Mouse (Mus musculus): ENCODE data around the gene Rnf144b. TPM values are rescaled to one million over a fixed set of nuclear protein-coding genes. Genes with fewer than 3 reads are reported as not detected.
A peak's percentile ranks its signal among the peaks of the same experiment; 100 is the strongest.

Rnf144b gene
- 0.84 and 1.0 TPM in 2 replicates for polyA plus RNA-seq (2016; fragmentation: Nextera tagmentation; extraction: Ambion mirVana)

DNA sequence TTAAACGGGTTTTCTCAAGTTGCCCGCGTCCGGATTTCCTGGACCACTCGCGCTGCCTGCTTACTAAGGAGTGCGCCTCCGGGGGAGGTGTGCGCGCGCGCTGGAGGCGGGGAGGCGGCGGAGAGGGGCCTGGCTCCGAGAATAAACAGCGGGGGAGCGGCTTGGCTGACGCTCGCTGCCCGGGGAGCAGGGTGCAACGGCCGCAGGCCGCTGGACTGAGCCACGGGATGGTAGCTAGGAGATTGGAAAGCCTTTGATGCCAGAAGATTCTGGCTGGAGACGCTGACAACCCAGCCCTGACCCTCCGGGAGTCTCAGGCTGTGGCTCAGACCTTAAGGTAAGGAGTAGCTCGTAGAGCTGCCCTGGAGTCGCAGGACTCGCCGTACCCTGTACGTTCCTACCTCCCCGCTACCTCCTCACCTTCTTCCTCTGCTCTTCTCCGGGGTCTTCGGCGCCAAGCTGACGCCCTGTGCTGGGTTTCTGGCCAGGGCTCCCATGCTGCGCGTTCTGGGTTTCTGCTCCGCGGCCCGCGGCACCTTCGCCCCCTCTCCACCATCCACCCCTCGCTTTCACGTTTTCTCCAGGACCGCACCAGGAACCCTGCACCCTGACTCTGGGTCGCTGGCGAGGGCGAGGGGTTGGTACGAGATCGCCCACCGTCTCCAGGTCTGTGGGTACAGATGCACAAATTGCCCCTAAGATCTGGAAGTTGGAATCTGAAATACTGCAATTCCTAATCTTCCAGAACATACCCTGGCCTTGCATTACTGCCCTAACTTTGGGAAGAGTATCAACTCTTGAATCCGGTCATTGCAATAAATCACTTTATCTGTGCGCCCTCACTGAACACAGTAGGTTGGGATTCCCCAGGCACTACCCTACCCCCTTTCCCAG lies at the start of gene Rnf144b:
Rnf144b (plus strand) TSS at position 120 of the 894 bp plus-strand sequence.
- Histone ChIP-seq H3K27me3 (replicated peaks) (peaks cover 16% of the 10 kb centered on the region), H3K36me3 (no peaks in the 10 kb centered on the region), H3K9ac (peak within 1 kb of the TSS; percentile 56; the same call in 1 of the 2 replicates), H3K4me1 (peaks cover 15% of the 10 kb centered on the region), H3K27ac (no peak within 1 kb of the TSS), H3K4me3 (peak within 1 kb of the TSS; percentile 49), H3K4me2 (replicated peaks) (peak within 1 kb of the TSS; percentile 99), H3K9me3 (no peaks in the 10 kb centered on the region)
- ATAC-seq (ENCODE audit: low FRiP score, low read depth) = no peak
- under 1% methylated on average over 55 of the region's 55 CpGs for WGBS

DNA sequence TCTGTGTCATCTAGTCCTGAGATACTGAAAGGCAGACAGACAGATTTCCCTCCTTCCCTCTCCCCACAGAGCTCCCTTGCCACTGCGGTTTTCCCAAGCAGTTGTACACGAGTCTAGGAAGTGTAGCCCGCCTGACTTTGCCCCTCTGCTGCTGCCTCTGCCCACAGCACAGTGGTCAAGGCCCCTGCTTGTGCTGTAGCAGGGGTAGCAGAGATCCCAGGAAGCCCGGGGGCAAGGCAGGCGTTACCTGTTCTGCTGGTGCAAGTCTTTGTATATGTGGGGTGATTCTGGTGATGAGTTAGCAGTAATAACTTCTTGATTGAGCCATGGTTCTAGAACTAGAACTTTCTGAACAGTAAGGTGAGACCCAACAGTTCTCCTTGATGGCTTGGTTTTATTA lies 46.3 kb upstream of the Rnf144b start:
- H3K27ac ChIP-seq = no peak overlapping the region
- H3K9ac ChIP-seq = no peak overlapping the region
- no peaks in the 10 kb centered on the region for H3K4me1 ChIP-seq
- no peak overlapping the region for H3K4me3 ChIP-seq
- 84% methylated on average over 5 of the region's 5 CpGs for WGBS
- no peak overlapping the region for H3K4me2 ChIP-seq (replicated peaks)
- no peak for ATAC-seq (ENCODE audit: low FRiP score, low read depth)
- no peaks in the 10 kb centered on the region for H3K27me3 ChIP-seq (replicated peaks)
- peaks cover 71% of the 10 kb centered on the region for H3K36me3 ChIP-seq
- H3K9me3 ChIP-seq = no peaks in the 10 kb centered on the region

DNA sequence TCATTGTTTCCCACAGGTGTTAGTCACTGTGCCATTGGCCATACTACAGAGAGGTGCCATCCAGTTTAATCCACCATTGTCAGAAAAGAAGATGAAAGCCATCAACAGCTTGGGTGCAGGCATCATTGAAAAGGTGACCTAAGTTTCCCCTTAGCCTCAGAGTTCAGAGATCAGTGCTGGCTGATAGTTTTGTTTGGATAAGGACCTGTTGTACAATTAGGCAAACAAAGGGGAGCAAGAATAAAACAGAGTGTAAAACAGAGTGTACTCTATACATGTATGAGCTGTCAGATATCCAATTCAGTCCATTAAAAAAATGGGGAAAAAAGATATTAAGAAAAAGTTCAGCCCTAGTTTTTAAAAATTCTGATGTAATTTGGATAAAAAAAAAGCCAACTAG lies 45.1 kb upstream of the Rnf144b start:
- Histone ChIP-seq H3K4me2 (replicated peaks) (no peak overlapping the region), H3K36me3 (peaks cover 71% of the 10 kb centered on the region), H3K9ac (no peak overlapping the region), H3K27me3 (replicated peaks) (no peaks in the 10 kb centered on the region), H3K4me3 (no peak overlapping the region), H3K4me1 (no peaks in the 10 kb centered on the region), H3K27ac (no peak overlapping the region), H3K9me3 (no peaks in the 10 kb centered on the region)
- ATAC-seq (ENCODE audit: low FRiP score, low read depth) = no peak

DNA sequence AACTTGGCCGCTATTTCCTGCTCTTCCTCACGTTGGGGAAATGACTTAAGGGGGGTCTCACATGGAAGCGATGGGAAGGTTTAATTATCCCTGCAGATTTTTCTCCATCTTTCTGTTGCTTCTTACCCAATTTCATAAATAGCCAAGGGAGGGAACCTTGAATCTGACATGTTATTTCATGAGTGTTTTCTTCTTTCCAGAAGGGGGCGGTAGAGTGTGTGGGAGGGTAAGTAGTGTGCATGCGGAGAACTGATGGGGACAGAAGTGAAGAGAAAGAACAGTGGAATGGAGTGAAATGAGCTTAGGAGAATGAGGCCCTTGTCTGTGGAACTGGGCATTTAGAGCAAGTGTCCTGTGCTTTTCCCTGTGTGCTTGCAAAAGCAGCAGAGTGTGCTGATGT lies 43.7 kb upstream of the Rnf144b start:
- Histone ChIP-seq H3K4me3 (no peak overlapping the region), H3K36me3 (peaks cover 63% of the 10 kb centered on the region), H3K4me2 (replicated peaks) (no peak overlapping the region), H3K9me3 (no peaks in the 10 kb centered on the region), H3K9ac (no peak overlapping the region), H3K4me1 (no peaks in the 10 kb centered on the region), H3K27ac (no peak overlapping the region), H3K27me3 (replicated peaks) (no peaks in the 10 kb centered on the region)
- no peak for ATAC-seq (ENCODE audit: low FRiP score, low read depth)
- WGBS = 74% methylated on average over 5 of the region's 5 CpGs

DNA sequence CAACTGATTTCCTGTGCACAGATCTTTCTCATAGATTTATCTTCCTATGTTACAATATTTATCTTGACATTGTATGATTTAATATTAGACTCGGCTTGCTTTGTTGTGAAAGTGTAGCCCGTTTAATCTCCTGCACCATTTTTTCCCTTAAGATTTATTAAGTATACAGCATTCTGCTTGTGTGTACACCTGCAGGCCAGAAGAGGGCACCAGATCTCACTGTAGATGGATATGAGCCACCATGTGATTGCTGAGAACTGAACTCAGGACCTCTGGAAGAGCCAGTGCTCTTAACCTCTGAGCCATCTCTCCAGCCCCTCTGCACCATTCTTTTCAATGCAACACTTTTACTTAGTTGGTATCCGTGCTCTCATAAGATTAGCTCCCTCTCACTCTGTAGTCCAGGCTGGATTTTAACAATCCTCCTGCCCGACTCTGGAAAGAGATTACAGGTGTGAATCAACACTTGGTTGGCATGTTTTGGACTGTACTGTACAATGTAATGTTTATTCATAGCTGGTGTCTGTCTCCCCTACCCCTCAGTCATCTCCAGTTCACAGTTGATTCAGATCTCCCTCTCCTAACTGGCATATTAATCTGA lies 41.5 kb upstream of the Rnf144b start:
- Histone ChIP-seq H3K4me3 (no peak overlapping the region), H3K9ac (no peak overlapping the region), H3K4me2 (replicated peaks) (no peak overlapping the region), H3K27ac (no peak overlapping the region), H3K9me3 (no peaks in the 10 kb centered on the region), H3K27me3 (replicated peaks) (no peaks in the 10 kb centered on the region), H3K4me1 (no peaks in the 10 kb centered on the region), H3K36me3 (peaks cover 57% of the 10 kb centered on the region)
- no peak for ATAC-seq (ENCODE audit: low FRiP score, low read depth)
- 90% methylated on average over 4 of the region's 4 CpGs for WGBS

DNA sequence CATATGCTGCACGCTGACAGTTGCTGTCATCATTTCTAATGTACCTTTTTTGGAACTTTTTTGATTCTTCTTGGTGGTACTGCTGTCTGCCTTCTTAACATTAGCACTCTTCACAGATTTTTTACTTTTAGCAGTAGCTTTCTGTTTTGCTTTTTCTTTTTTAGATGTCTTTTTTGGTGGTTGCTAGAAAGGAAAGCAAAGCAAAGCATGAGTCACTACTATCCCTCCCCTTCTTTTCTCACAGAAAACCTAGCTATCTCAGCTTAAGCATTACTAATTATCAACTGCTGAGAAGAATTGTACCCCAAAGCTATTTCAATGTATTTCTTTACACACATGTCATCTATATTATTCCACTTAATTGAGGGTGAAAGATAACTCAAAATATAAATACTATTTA lies 34.0 kb upstream of the Rnf144b start:
- no peaks in the 10 kb centered on the region for H3K27me3 ChIP-seq (replicated peaks)
- H3K4me1 ChIP-seq = no peaks in the 10 kb centered on the region
- H3K9me3 ChIP-seq = no peaks in the 10 kb centered on the region
- no peak overlapping the region for H3K27ac ChIP-seq
- 94% methylated on average over 1 of the region's 1 CpGs for WGBS
- H3K4me3 ChIP-seq = no peak overlapping the region
- H3K36me3 ChIP-seq = peaks cover 36% of the 10 kb centered on the region
- no peak overlapping the region for H3K4me2 ChIP-seq (replicated peaks)
- no peak for ATAC-seq (ENCODE audit: low FRiP score, low read depth)
- no peak overlapping the region for H3K9ac ChIP-seq

DNA sequence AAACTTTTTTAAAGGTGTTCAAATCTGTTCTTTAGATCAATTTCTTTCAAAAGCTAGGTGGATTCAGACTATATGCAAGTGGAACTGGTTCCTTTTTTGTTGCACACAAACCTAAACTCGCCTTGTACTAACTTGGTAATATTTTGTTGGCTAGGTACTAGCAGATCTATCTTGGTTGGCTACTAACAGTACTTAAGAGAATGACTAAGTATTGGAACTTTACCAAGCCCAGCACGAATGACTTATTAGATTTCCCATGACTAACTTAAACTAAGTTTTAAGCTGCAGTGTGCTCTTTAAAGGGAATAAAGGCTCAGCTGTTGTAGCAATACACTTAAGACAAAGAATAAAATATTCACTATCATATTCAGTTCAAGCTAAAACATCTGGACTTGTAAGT lies 33.2 kb upstream of the Rnf144b start:
- Histone ChIP-seq H3K4me1 (no peaks in the 10 kb centered on the region), H3K4me2 (replicated peaks) (no peak overlapping the region), H3K27ac (no peak overlapping the region), H3K27me3 (replicated peaks) (no peaks in the 10 kb centered on the region), H3K4me3 (no peak overlapping the region), H3K36me3 (peaks cover 42% of the 10 kb centered on the region), H3K9ac (no peak overlapping the region), H3K9me3 (no peaks in the 10 kb centered on the region)
- 89% methylated on average over 2 of the region's 2 CpGs for WGBS
- ATAC-seq (ENCODE audit: low FRiP score, low read depth) = no peak

DNA sequence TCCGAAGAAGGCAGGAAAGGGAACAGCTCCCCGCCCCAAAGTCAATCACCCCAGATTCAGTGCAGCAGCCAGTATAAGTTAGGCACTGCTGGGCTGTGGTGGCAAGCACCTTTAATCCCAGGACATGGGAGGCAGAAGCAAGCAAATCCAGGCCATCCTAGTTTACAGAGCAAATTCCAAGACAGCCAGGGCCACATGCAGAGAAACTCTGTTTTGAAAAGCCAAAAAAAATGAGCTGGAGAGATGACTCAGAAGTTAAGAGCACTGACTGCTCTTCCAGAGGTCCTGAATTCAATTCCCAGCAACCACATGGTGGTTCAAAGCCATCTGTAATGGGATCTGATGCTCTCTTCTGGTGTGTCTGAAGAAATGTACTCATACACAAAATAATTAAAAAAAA lies 28.7 kb upstream of the Rnf144b start:
- peaks cover 54% of the 10 kb centered on the region for H3K36me3 ChIP-seq
- no peak overlapping the region for H3K4me3 ChIP-seq
- WGBS = 87% methylated on average over 2 of the region's 2 CpGs
- no peak overlapping the region for H3K9ac ChIP-seq
- H3K9me3 ChIP-seq = no peaks in the 10 kb centered on the region
- no peaks in the 10 kb centered on the region for H3K4me1 ChIP-seq
- H3K4me2 ChIP-seq (replicated peaks) = no peak overlapping the region
- H3K27me3 ChIP-seq (replicated peaks) = no peaks in the 10 kb centered on the region
- H3K27ac ChIP-seq = no peak overlapping the region
- no peak for ATAC-seq (ENCODE audit: low FRiP score, low read depth)

DNA sequence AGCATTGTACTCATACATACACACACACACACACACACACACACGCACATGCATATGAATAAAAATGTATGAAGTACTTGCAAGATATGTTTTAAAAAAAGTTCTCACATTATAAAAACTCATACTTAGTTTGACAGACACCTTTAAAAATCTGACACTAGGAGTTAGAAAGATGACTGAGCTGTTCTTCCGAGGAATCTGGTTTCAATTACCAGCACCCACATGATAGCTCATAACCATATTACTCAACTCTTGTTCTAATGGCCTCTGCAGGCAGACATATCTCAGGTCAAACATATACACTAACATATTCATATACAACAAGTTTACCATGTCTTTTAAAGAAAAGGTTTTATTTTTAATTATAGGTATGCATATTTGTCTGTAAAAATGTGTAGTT lies 25.9 kb upstream of the Rnf144b start:
- WGBS = 89% methylated on average over 2 of the region's 2 CpGs
- ATAC-seq (ENCODE audit: low FRiP score, low read depth) = no peak
- Histone ChIP-seq H3K9me3 (no peaks in the 10 kb centered on the region), H3K27ac (no peak overlapping the region), H3K27me3 (replicated peaks) (no peaks in the 10 kb centered on the region), H3K4me3 (no peak overlapping the region), H3K9ac (no peak overlapping the region), H3K4me1 (no peaks in the 10 kb centered on the region), H3K36me3 (peaks cover 55% of the 10 kb centered on the region), H3K4me2 (replicated peaks) (no peak overlapping the region)

DNA sequence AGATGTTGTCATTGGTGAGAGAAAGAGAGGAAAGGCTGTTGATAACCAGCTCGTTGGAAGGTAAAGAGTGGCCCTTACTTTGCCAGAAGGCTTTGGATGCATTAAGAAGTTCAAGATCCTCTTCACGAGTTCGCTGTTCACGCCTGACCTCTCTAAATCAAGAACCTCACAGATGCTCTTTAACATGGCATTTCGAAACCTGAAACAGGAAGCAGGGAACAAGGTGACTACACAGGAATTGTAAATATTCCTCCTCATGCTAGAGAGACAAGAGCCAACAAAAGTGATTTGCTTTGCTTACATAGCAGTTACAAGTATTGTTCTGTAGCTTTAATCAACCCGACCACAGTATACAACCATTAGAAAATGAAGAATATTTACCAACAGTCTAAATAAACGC lies 23.2 kb upstream of the Rnf144b start:
- 81% methylated on average over 7 of the region's 7 CpGs for WGBS
- no peak for ATAC-seq (ENCODE audit: low FRiP score, low read depth)
- H3K27ac ChIP-seq = no peak overlapping the region
- H3K4me3 ChIP-seq = no peak overlapping the region
- no peaks in the 10 kb centered on the region for H3K27me3 ChIP-seq (replicated peaks)
- H3K9me3 ChIP-seq = no peaks in the 10 kb centered on the region
- H3K4me1 ChIP-seq = peaks cover 14% of the 10 kb centered on the region
- no peak overlapping the region for H3K4me2 ChIP-seq (replicated peaks)
- peaks cover 45% of the 10 kb centered on the region for H3K36me3 ChIP-seq
- no peak overlapping the region for H3K9ac ChIP-seq

DNA sequence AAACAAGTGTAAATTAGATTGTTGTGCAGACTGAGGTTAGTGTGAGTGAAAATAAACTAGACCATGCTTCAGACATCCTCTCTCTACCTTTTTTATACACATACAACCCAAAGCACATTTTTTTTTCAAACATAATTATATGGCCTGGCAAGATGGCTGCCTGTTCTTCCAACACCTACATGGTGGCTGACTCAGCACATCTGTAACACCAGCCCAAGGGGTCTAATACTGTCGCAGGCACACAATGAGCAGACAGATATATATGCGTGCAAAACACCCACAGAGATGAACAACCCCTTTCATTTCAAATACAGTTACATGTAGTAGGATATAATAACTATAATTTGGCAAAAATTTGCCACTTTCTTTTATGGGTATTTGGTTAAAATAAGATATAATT lies 21.9 kb upstream of the Rnf144b start:
- Histone ChIP-seq H3K9ac (no peak overlapping the region), H3K4me1 (peaks cover 15% of the 10 kb centered on the region), H3K36me3 (peaks cover 34% of the 10 kb centered on the region), H3K27ac (no peak overlapping the region), H3K9me3 (no peaks in the 10 kb centered on the region), H3K4me2 (replicated peaks) (no peak overlapping the region), H3K4me3 (no peak overlapping the region), H3K27me3 (replicated peaks) (no peaks in the 10 kb centered on the region)
- ATAC-seq (ENCODE audit: low FRiP score, low read depth) = no peak
- 89% methylated on average over 2 of the region's 2 CpGs for WGBS

DNA sequence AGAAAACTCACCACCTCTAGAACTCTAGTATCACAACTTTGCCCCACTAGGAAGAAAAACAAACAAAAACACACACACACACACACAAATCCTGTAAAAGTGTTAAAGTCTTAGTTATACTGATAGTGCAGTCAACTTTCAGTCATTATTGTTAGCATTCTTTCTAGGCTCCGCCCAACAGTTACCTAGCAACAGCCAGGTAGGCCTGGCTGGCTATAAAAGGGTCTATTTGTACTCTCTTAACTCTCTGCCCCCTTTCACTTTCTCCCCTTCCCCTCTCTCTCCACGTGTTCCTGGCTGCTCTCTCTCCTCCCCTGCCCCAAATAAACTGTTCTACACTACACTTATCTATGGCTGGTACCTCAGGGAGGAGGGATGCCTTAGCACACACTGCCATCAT lies 18.3 kb upstream of the Rnf144b start:
- Histone ChIP-seq H3K9ac (peak overlapping the region; percentile 26; the same call in 1 of the 2 replicates), H3K27me3 (replicated peaks) (no peaks in the 10 kb centered on the region), H3K9me3 (no peaks in the 10 kb centered on the region), H3K36me3 (peaks cover 11% of the 10 kb centered on the region), H3K27ac (no peak overlapping the region), H3K4me1 (peaks cover 15% of the 10 kb centered on the region), H3K4me3 (peak overlapping the region; percentile 22), H3K4me2 (replicated peaks) (peak overlapping the region; percentile 68)
- 13% methylated on average over 2 of the region's 2 CpGs for WGBS
- no peak for ATAC-seq (ENCODE audit: low FRiP score, low read depth)

Data from neural tube, embryonic 12.5 days (tissue).